Mouse (Mus musculus): ENCODE measurements around the gene Kcnrg.

GRCm38 (mm10) chr14:61620371-61620770, 13.1 kb downstream of the Kcnrg start:
- TF ChIP-seq CTCF (IDR thresholded peaks at IDR 0.05; ENCODE audit: low read depth, low read length): no peak
- no peak for TF ChIP-seq POLR2A (IDR thresholded peaks at IDR 0.05; ENCODE audit: insufficient read depth, low read length)

Data from ES-Bruce4 (cell line).